Mouse (Mus musculus) macrophage (primary cell): ENCODE results near the gene Colgalt1. TPM values are rescaled to one million over a fixed set of nuclear protein-coding genes. Genes with fewer than 3 reads are reported as not detected.
A peak's percentile ranks its signal among the peaks of the same experiment; 100 is the strongest.

Source experiments
- H3K27ac ChIP-seq: fragments of 350-480 bp; formaldehyde crosslinking; 2 replicates; pipeline ENCODE4 v1.9.0; 2021
- H3K36me3 ChIP-seq: fragments of 350-480 bp; formaldehyde crosslinking; 2 replicates; pipeline ENCODE4 v1.9.0; 2021; ENCODE audit errors: inconsistent target
- H3K4me3 ChIP-seq: fragments of 350-480 bp; formaldehyde crosslinking; 2 replicates; pipeline ENCODE4 v1.9.0; 2021; ENCODE audit errors: inconsistent target
- H3K79me2 ChIP-seq: fragments of 350-480 bp; formaldehyde crosslinking; 2 replicates; pipeline ENCODE4 v1.9.0; 2021; ENCODE audit errors: inconsistent target
- WGBS: methylation state at CpG from one replicate; pipeline ENCODE4 v1.1.7; 2026; ENCODE audit warnings: inconsistent platforms; ENCODE audit not compliant: missing documents; 5-methylcytosine and 5-hydroxymethylcytosine counted together
- polyA plus RNA-seq: library from polyadenylated mRNA; stranded (reverse); fragments of 250-400 nt; gene quantifications from 3 replicates; pipeline ENCODE4 v1.2.4, GENCODE M21; 2018; ENCODE audit warnings: inconsistent platforms

The Colgalt1 gene
- polyA plus RNA-seq, 1 experiment from 2014 or later, result 143 TPM

- Histone ChIP-seq H3K4me3 (no peak overlapping the region), H3K36me3 (no peaks in the 10 kb centered on the region), H3K27ac (no peak overlapping the region), H3K79me2 (no peaks in the 10 kb centered on the region)
- WGBS, result 22% methylated on average over 36 of the region's 36 CpGs
Observed at GRCm38 (mm10) chr8:71660325-71661120, 49.7 kb downstream of the Colgalt1 start.

DNA sequence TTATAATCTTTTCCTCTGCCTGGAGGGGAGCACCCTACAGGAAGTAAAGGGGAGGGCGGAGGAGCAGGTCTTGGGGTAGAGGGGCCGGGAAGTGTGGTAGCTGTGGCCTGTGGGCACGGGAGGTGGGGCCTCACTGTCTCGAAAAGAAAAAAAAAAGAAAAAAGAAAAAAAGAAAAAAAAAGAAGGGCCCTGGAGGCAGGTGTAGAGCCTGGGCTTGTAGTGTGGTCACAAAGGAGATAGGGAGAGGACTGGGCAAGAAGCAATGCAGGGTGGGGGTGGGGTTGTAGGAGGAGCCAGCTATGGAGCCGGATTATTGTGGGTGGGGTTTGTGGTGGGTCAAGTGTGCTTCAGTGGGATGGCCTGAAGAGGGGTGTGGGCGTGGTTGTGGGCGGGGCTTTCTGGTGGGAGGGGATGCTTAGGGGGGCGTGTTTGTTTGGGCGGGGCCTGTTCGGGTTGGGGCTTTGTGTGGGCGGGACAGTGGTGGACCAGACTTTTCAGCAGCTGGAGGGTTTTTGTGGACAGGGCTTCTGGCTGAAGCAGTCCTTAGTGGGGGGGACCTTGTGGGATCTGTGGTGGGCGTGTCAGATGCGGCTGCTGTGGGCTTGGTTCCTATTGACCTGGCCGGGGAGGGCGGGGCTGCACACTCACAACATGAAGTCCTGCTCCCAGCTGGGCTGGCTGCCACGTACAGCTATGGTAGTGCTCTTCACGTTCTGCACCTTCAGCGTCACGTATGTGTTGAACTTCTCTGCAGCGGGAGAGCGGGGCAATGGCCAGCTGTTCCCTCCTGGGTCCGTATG lies 54.7 kb downstream of the Colgalt1 start:
- Histone ChIP-seq H3K4me3 (peak overlapping the region; percentile 29), H3K79me2 (no peaks in the 10 kb centered on the region), H3K36me3 (no peaks in the 10 kb centered on the region), H3K27ac (peak overlapping the region; percentile 81)
- 9% methylated on average over 18 of the region's 22 CpGs for WGBS

DNA sequence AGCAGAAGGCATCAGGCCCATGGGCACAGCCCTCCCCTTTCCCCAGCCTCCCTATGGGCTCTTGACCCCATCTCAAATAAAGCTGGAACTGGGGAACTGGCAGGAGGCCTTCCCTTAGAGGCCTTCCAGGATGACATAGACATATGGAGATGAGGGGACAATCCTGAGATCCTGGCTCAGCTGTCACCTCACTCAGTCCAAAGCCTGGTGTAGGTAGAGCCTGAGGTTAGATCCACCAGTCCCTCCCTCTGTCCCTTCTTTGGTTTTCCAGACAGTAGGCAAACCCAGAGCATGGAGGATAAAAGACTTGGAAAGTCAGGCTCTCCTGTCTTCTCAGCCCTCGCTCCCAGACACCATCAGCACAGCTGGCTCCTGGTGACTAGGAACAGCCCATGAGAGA lies 56.1 kb downstream of the Colgalt1 start:
- Histone ChIP-seq H3K4me3 (peak overlapping the region; percentile 29; the same call in 1 of the 2 replicates), H3K27ac (peak overlapping the region; percentile 81), H3K79me2 (no peaks in the 10 kb centered on the region), H3K36me3 (no peaks in the 10 kb centered on the region)
- WGBS, result 90% methylated on average over 1 of the region's 1 CpGs

DNA sequence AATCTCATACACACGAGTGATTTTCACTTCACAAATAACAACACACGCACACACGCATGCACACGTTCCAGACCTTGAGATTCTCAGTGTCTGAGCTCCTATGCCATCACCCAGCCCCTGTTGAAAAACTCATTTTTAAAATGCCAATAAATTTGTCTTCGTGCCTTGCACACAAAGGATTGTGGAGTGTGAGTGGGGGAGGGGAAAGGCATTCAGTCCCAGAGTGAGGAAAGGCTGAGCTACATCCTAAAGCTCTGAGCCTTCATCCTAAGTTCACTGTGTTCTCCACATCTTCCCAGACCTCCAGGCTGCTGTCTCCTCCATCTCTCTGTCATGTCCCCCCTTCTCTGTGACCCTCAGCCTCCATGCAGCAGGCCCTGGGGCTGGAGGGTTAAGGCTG lies 56.5 kb downstream of the Colgalt1 start:
- no peaks in the 10 kb centered on the region for H3K36me3 ChIP-seq
- H3K4me3 ChIP-seq, result no peak overlapping the region
- no peaks in the 10 kb centered on the region for H3K79me2 ChIP-seq
- WGBS, result 100% methylated on average over 5 of the region's 5 CpGs
- peak overlapping the region; percentile 81 for H3K27ac ChIP-seq

- no peaks in the 10 kb centered on the region for H3K79me2 ChIP-seq
- H3K36me3 ChIP-seq, result no peaks in the 10 kb centered on the region
- peak overlapping the region; percentile 81 for H3K27ac ChIP-seq
- 3% methylated on average over 21 of the region's 21 CpGs for WGBS
- H3K4me3 ChIP-seq, result peak overlapping the region; percentile 17
Observed at GRCm38 (mm10) chr8:71668220-71668975, 57.6 kb downstream of the Colgalt1 start.

DNA sequence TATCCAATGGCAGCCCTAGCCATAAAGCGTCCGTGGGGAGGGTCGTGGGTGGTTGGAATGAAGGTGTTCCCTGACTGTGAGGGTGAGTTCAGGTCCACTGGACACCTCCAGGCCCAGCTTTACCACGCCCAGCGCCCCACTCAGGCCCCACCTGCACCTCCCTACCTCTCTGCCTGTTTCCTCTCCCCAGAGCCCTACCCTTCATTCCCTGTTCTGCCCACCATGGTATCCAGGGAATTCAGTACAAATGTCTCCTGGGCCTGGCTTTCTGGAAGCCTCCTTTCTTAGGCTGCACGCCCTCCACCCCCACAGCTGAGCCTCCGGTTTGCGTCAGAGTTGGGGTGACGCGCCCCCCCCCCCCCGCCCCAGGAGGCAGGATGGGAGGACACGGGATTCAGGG lies 59.4 kb downstream of the Colgalt1 start:
- H3K4me3 ChIP-seq, result peak overlapping the region; percentile 67
- 49% methylated on average over 10 of the region's 12 CpGs for WGBS
- no peaks in the 10 kb centered on the region for H3K36me3 ChIP-seq
- no peaks in the 10 kb centered on the region for H3K79me2 ChIP-seq
- H3K27ac ChIP-seq, result peak overlapping the region; percentile 48

- Histone ChIP-seq H3K79me2 (no peaks in the 10 kb centered on the region), H3K27ac (peak overlapping the region; percentile 48), H3K4me3 (peak overlapping the region; percentile 67), H3K36me3 (no peaks in the 10 kb centered on the region)
- 2% methylated on average over 52 of the region's 64 CpGs for WGBS
Observed at GRCm38 (mm10) chr8:71670621-71671548, 60.1 kb downstream of the Colgalt1 start.

- H3K79me2 ChIP-seq, result no peaks in the 10 kb centered on the region
- H3K27ac ChIP-seq, result peak within 1 kb of the TSS; percentile 49
- H3K36me3 ChIP-seq, result no peaks in the 10 kb centered on the region
- peak within 1 kb of the TSS; percentile 67 for H3K4me3 ChIP-seq
- under 1% methylated on average over 41 of the region's 42 CpGs for WGBS
Observed at GRCm38 (mm10) chr8:71671549-71671965, 60.8 kb downstream of the Colgalt1 start, which contains the start of gene Unc13a. Gene Unc13a (minus strand): TSS chr8:71671757.

GRCm38 (mm10) chr8:71672168-71672735 lies 61.5 kb downstream of the Colgalt1 start:
- Histone ChIP-seq H3K36me3 (no peaks in the 10 kb centered on the region), H3K79me2 (peaks cover 5% of the 10 kb centered on the region; the same call in 1 of the 2 replicates), H3K4me3 (peak overlapping the region; percentile 24), H3K27ac (peak overlapping the region; percentile 49)
- 76% methylated on average over 6 of the region's 6 CpGs for WGBS

- H3K79me2 ChIP-seq, result peaks cover 5% of the 10 kb centered on the region; the same call in 1 of the 2 replicates
- no peaks in the 10 kb centered on the region for H3K36me3 ChIP-seq
- H3K27ac ChIP-seq, result no peak overlapping the region
- 89% methylated on average over 2 of the region's 2 CpGs for WGBS
- no peak overlapping the region for H3K4me3 ChIP-seq
Observed at GRCm38 (mm10) chr8:71674071-71674470, 63.3 kb downstream of the Colgalt1 start.
